Mouse (Mus musculus) left cerebral cortex, adult 11 months (tissue): ENCODE results near the gene Grid2ip.

Experiments used
- DNase-seq: peaks from one replicate; pipeline ENCODE4 v3.0.0; 2022; ENCODE audit warnings: low spot score

Gene Grid2ip

GRCm38 (mm10) chr5:143356686-143357388 lies at the start of gene Grid2ip:
TSS of gene Grid2ip (plus strand) at chr5:143357338.
- no peak for DNase-seq

GRCm38 (mm10) chr5:143308825-143309224 lies 48.3 kb upstream of the Grid2ip start:
- DNase-seq, result no peak

GRCm38 (mm10) chr5:143309916-143310315 lies 47.2 kb upstream of the Grid2ip start:
- no peak for DNase-seq

GRCm38 (mm10) chr5:143311886-143312285 lies 45.3 kb upstream of the Grid2ip start:
- peak; percentile 59 for DNase-seq

GRCm38 (mm10) chr5:143314183-143314729 lies 42.9 kb upstream of the Grid2ip start:
- no peak for DNase-seq

- peak; percentile 70 for DNase-seq
Measured at GRCm38 (mm10) chr5:143314730-143315513, 42.2 kb upstream of the Grid2ip start, which contains the start of gene E130309D02Rik. TSS of gene E130309D02Rik (minus strand) at chr5:143315360.

GRCm38 (mm10) chr5:143315514-143315888 lies 41.6 kb upstream of the Grid2ip start:
- no peak for DNase-seq

GRCm38 (mm10) chr5:143316605-143317287 lies 40.4 kb upstream of the Grid2ip start:
- no peak for DNase-seq

GRCm38 (mm10) chr5:143317288-143317610 lies 39.9 kb upstream of the Grid2ip start:
- DNase-seq, result no peak

GRCm38 (mm10) chr5:143328690-143329495 lies 28.2 kb upstream of the Grid2ip start, which contains the start of gene Zdhhc4:
TSS of gene Zdhhc4 (minus strand) at chr5:143329256.
- DNase-seq, result peak; percentile 74

GRCm38 (mm10) chr5:143333872-143334271 lies 23.3 kb upstream of the Grid2ip start:
- peak; percentile 77 for DNase-seq

- no peak for DNase-seq
Measured at GRCm38 (mm10) chr5:143334418-143335088, 22.6 kb upstream of the Grid2ip start.

- no peak for DNase-seq
Measured at GRCm38 (mm10) chr5:143335089-143335460, 22.1 kb upstream of the Grid2ip start.

- DNase-seq, result no peak
Measured at GRCm38 (mm10) chr5:143336559-143336958, 20.6 kb upstream of the Grid2ip start.

- no peak for DNase-seq
Measured at GRCm38 (mm10) chr5:143339603-143340002, 17.5 kb upstream of the Grid2ip start.

- no peak for DNase-seq
Measured at GRCm38 (mm10) chr5:143346367-143346766, 10.8 kb upstream of the Grid2ip start.

- DNase-seq, result no peak
Measured at GRCm38 (mm10) chr5:143356017-143356416, 1.1 kb upstream of the Grid2ip start.

- DNase-seq, result no peak
Measured at GRCm38 (mm10) chr5:143357564-143357963, 426 bp downstream of the Grid2ip start.

GRCm38 (mm10) chr5:143359263-143359662 lies 2.1 kb downstream of the Grid2ip start:
- no peak for DNase-seq

- DNase-seq, result no peak
Measured at GRCm38 (mm10) chr5:143360000-143360399, 2.9 kb downstream of the Grid2ip start.

GRCm38 (mm10) chr5:143361428-143361827 lies 4.3 kb downstream of the Grid2ip start:
- no peak for DNase-seq
